Mouse (Mus musculus): Measurements from ENCODE around the gene Mcat. TPM values are rescaled to one million over a fixed set of nuclear protein-coding genes. Genes with fewer than 3 reads are reported as not detected.
"Not testable (repeated sequence)": the region's sequence is repeated elsewhere in the genome, so short reads cannot be mapped to it uniquely, and the experiment has no call there.

The Mcat gene
- polyA plus RNA-seq, 1 experiment from 2014 or later, result 26.7 TPM

- no peak for DNase-seq (ENCODE audit: low read depth, low spot score)
- ChIA-PET POLR2A (interaction anchor here (0.7 kb wide), 1 partner anchor 1710 kb away, joined by 3 read pairs; no protein-coding TSS in a partner anchor), CTCF (no interaction called here)
- ATAC-seq, result no peak
- no peaks in the 10 kb centered on the region for H3K27me3 ChIP-seq
- in situ Hi-C loops (cut with MboI; ENCODE audit: low pct_unique_long_range_greater_than_20kb), result loop anchor here (25.0 kb wide), 1 partner anchor 700 kb away; no protein-coding TSS in a partner anchor
- TF ChIP-seq CTCF (IDR thresholded peaks at IDR 0.05), result no peak
These were observed 50.9 kb downstream of the Mcat start for GRCm38 (mm10) chr15:83512489-83513281.

GRCm38 (mm10) chr15:83510805-83511405 lies 52.7 kb downstream of the Mcat start, which contains the start of gene Ttll1:
Gene Ttll1, minus strand, starts transcription at chr15:83510893.
- no peaks in the 10 kb centered on the region for H3K27me3 ChIP-seq
- ChIA-PET CTCF (no interaction called here), POLR2A (interaction anchor here (0.6 to 0.8 kb wide), 2 partner anchors 11 to 31 kb away, joined by 3 read pairs; no protein-coding TSS in a partner anchor)
- peak; percentile 44 for DNase-seq (ENCODE audit: low read depth, low spot score)
- TF ChIP-seq CTCF (IDR thresholded peaks at IDR 0.05), result no peak
- in situ Hi-C loops (cut with MboI; ENCODE audit: low pct_unique_long_range_greater_than_20kb), result loop anchor here (25.0 kb wide), 1 partner anchor 699 kb away; no protein-coding TSS in a partner anchor
- ATAC-seq, result peak; percentile 74

- in situ Hi-C loops (cut with MboI; ENCODE audit: low pct_unique_long_range_greater_than_20kb), result loop anchor here (25.0 kb wide), 1 partner anchor 698 kb away; no protein-coding TSS in a partner anchor
- no peaks in the 10 kb centered on the region for H3K27me3 ChIP-seq
- TF ChIP-seq CTCF (IDR thresholded peaks at IDR 0.05), result no peak
- no peak for DNase-seq (ENCODE audit: low read depth, low spot score)
- peak; percentile 30 for ATAC-seq
- POLR2A ChIA-PET, result interaction anchor here (0.5 to 0.8 kb wide), 3 partner anchors 10 to 370 kb away, joined by 3 to 4 read pairs (median 3); no protein-coding TSS in a partner anchor
- CTCF ChIA-PET, result interaction anchor here (0.8 to 1.3 kb wide), 3 partner anchors 14 to 101 kb away, joined by 3 to 4 read pairs (median 3); no protein-coding TSS in a partner anchor
These were observed 53.4 kb downstream of the Mcat start for GRCm38 (mm10) chr15:83509950-83510804.

- POLR2A ChIA-PET; ATAC-seq; H3K27me3 ChIP-seq; DNase-seq (ENCODE audit: low read depth, low spot score): not testable (repeated sequence)
- CTCF ChIA-PET, result interaction anchor here (1.5 to 1.9 kb wide), 3 partner anchors 17 to 94 kb away, joined by 3 to 10 read pairs (median 8); no protein-coding TSS in a partner anchor
- in situ Hi-C loops (cut with MboI; ENCODE audit: low pct_unique_long_range_greater_than_20kb), result loop anchor here (25.0 kb wide), 1 partner anchor 689 kb away; no protein-coding TSS in a partner anchor
These were observed 62.1 kb downstream of the Mcat start for GRCm38 (mm10) chr15:83501483-83501882.

GRCm38 (mm10) chr15:83500352-83500751 lies 63.2 kb downstream of the Mcat start:
- ChIA-PET POLR2A (interaction anchor here (1.0 kb wide), 1 partner anchor 10 kb away, joined by 3 read pairs; the partner anchor contains the start of gene Ttll1), CTCF (interaction anchor here (1.1 to 1.9 kb wide), 6 partner anchors 18 to 125 kb away, joined by 3 to 10 read pairs (median 4); no protein-coding TSS in a partner anchor)
- DNase-seq (ENCODE audit: low read depth, low spot score), result no peak
- in situ Hi-C loops (cut with MboI; ENCODE audit: low pct_unique_long_range_greater_than_20kb), result loop anchor here (25.0 kb wide), 1 partner anchor 688 kb away; no protein-coding TSS in a partner anchor
- TF ChIP-seq CTCF (IDR thresholded peaks at IDR 0.05), result peak; percentile 78
- H3K27me3 ChIP-seq, result no peaks in the 10 kb centered on the region
- no peak for ATAC-seq

- in situ Hi-C loops (cut with MboI; ENCODE audit: low pct_unique_long_range_greater_than_20kb), result loop anchor here (25.0 kb wide), 1 partner anchor 112 kb away; no protein-coding TSS in a partner anchor
- no peaks in the 10 kb centered on the region for H3K27me3 ChIP-seq
- no peak for ATAC-seq
- no peak for DNase-seq (ENCODE audit: low read depth, low spot score)
- ChIA-PET POLR2A (interaction anchor here (1.0 to 1.1 kb wide), 2 partner anchors 12 to 76 kb away, joined by 3 read pairs; partner anchors contain the start of gene Ttll1), CTCF (interaction anchor here (1.1 to 1.4 kb wide), 2 partner anchors 15 to 97 kb away, joined by 3 read pairs; no protein-coding TSS in a partner anchor)
- no peak for TF ChIP-seq CTCF (IDR thresholded peaks at IDR 0.05)
These were observed 64.3 kb downstream of the Mcat start for GRCm38 (mm10) chr15:83499211-83499755.

- POLR2A ChIA-PET, result no interaction called here
- H3K27me3 ChIP-seq, result no peaks in the 10 kb centered on the region
- in situ Hi-C loops (cut with MboI; ENCODE audit: low pct_unique_long_range_greater_than_20kb), result loop anchor here (25.0 kb wide), 1 partner anchor 110 kb away; no protein-coding TSS in a partner anchor
- DNase-seq (ENCODE audit: low read depth, low spot score) (no peak), ATAC-seq (no peak)
- TF ChIP-seq CTCF (IDR thresholded peaks at IDR 0.05), result no peak
- CTCF ChIA-PET, result no interaction called here
These were observed 66.3 kb downstream of the Mcat start for GRCm38 (mm10) chr15:83497299-83497698.

Other genes starting within 250 kb of the Mcat start
- 43.5 TPM for gene Arfgap3, start 213.5 kb downstream of the Mcat start, polyA plus RNA-seq (2021)
- 126 TPM for gene Pacsin2, start 99.2 kb downstream of the Mcat start, polyA plus RNA-seq (2021)
- 28.2 TPM for gene Ttll1, start 52.9 kb downstream of the Mcat start, polyA plus RNA-seq (2021)
- 0.15 TPM for gene Bik, start 36.9 kb downstream of the Mcat start, polyA plus RNA-seq (2021)
- gene Tspo, start 195 bp downstream of the Mcat start, polyA plus RNA-seq (2021), result 226 TPM
- 53.0 TPM for gene Ttll12, start 31.4 kb upstream of the Mcat start, polyA plus RNA-seq (2021)
- gene Scube1, start 161.2 kb upstream of the Mcat start, polyA plus RNA-seq (2021), result 0.71 TPM
- not detected for gene Mpped1, start 215.7 kb upstream of the Mcat start, polyA plus RNA-seq (2021)

Measured in Patski (cell line).